Mouse (Mus musculus): Measurements from ENCODE around the gene Gps1.
"Not testable (repeated sequence)": the region's sequence is repeated elsewhere in the genome, so short reads cannot be mapped to it uniquely, and the experiment has no call there.

The Gps1 gene

DNA sequence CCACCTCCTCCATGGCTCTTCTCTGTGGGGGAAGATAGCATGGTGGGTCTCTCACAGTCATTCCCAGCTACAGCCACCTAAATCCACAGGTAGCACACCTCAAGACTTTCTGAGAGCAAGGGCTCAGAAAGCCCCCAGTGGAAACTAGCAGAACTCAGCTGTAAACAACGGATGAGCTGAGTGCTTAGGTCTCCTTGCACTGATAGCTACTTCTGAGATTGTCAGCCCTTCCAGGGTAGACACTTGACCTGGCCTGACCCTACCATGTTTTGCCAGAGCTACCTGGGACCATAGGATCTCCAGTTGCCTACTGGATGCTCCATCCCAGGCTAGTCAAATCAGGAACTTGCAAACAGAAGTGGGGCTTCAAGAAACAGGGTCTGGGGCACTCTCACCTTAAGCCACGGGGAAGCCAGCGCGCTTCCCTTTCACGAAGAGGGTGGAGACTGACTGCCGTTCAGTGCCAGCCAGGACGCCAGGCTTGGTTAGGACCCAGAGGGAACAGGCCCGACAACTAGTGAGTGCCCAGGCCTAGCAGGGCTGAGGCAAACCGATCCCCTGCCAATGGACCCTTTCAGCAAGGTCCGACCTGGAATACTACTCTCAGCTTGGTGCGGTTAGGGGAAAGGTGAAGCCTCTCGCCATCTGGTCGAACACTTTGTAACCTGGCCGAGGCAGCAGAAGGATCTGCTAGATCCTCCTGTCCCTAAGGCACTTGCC, 38.9 kb downstream of the Gps1 start:
- DNase-seq, result peak; percentile 58 to 68

DNA sequence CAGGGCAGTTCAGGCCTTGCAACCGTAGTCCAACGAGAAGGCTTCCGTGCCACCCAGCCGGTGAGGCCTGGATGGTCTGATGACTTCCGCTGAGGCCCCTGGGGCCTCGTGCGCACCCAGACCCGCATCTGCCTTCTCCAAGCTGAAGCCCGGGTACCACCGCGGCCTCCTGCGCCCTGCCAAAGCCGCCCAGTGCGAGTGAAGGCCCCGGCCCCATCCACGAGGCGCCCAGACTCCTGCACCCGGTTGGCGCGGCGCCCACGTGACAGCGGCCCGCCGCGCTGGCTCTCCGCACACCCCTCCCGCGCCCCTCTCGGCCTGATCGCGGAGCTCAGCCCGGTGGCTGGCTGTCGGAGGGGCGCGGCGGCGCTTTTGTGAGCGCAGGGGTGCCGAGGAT, 39.5 kb downstream of the Gps1 start:
- DNase-seq, result peak; percentile 85 to 86

DNA sequence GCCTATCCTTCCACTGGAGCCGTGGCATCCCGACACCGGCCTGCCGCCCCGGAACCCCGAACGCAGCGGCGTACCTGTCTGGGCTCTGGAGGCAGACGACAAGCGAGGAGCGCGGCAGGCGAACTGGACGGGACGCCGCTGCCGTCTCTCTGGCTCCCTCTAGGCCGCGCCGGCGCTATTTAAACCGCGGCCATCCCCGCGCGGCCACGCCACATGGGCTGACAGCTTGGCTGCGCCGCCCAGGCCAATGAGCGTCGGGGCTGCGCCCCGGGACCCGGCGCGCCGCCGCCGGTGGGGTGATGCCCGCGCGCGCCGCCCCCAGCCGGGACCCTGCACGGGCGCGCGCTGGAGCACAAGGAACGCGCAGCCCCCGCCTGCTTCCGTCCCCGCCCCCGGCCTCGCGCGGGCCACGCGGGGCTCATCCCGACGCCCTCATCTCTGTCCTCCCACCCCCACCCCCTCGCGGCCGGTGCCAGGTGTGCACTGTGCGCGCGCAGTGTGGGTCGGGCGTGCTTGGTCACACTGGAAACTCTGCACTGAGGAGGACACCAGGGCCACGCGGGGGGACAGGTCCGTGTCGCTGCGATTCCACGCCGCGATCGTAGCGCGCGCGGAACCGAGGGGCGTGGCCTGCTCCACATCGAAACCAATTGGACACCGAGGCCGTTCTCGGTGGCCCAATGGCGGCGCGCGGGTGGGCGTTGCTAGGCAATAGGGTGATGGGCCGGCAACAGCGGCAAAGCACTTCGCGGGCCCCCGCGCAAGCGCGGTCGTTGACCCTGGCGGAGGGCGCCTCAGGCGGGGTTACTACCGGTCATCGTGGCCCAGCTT, 40.1 kb downstream of the Gps1 start, which contains the start of gene Fasn:
TSS of gene Fasn (minus strand) at position 592 of the 831 bp plus-strand sequence.
- DNase-seq, result peak; percentile 99 to 100

DNA sequence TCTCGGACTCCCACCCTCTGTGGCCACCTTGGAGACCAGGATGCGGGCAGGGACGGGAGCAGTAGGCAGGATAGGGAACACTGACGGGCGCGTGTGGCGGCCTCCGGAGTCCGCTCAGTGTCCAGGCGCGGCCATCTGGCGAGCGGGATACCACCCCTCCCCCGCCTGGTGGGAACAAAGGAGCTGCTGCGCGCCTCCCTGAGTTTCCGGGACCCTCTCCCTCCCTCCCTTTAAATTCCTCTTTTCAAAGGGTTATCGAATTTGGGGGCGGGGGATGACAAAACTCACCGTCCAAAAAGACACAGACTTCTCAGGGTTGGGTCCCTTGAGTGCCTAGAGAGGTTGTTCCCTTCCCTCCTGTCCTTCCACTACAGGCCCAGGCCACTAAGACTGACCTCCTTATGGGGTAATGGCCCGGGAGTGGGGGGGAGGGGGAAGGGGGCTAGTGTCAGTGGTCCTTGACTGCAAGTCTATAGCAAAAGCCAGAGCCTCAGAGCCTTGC, 40.8 kb downstream of the Gps1 start:
- peak in 1 of 2 experiments; percentile 75 for DNase-seq

DNA sequence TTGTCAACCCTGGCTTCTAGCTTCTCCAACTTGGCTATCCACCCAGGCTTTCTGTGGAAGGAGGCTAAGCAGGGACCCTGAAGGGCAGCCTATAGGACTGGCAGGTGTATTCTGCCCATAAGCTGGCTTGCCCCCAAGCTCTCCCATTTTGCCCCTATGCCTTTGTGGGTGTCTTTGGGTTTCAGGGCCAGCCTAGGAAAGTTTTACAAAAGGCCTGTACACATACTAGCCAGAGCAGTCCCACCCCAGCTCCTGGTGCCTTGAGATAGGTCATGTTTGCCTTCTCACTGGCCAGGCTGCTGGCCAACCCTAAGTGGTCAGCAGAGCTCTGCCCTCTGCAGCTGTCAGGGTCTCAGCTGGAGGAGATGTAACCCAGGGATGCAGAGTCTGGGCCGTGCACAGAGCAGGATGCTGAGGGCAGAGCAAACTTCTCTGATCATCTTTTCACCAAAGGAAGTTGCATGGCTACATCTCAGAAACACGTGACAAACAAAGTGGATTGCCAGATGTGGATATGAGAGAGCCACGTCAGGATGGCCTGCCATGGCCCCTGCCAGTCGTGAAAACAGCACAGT, 41.3 kb downstream of the Gps1 start:
- DNase-seq, result peak in 1 of 2 experiments; percentile 62

DNA sequence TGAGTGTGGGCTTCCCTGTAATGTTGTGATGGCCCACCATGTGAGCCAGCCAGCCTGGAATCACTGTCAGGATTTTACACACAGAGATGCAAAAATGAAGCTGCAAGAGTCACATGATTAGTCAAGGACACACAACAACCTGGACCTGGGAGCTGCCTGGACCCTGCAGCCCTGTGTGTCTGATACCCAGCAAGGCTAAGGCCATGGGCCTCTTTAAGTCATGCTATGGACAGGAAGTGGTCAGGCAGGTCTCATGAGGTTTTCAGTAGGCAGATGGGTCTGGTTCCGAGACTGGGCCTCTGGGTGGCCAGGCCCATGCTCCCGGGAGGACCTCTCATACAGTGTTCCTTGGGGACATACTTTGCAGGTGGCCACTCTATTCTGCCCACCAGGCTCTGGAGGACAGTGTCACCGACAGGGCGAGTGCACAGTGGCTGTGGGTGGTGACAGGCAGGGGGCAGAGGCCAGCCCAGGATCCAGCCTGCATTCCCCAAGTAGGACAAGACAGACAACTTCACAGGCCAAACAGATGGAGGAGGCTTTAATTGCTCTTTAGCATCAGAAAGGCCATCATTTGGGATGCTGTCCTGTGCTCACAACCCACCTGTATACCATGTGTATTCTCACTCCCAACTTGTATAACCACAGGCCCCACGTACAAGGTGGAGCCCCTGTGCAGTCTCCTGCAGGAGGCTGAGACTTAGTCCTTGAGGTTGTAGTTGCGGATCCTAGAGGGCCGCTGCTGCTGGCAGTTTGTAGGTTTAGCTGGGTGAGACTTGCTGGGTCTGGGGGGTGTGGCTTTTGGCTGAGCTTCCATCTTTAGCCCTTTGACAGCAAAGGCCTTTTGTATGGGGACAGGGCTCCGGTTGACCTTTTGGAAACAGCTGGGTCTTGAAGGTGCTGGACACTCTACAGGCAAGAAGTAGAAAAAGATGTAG, 42.2 kb downstream of the Gps1 start:
- peak in 1 of 2 experiments; percentile 14 for DNase-seq

DNA sequence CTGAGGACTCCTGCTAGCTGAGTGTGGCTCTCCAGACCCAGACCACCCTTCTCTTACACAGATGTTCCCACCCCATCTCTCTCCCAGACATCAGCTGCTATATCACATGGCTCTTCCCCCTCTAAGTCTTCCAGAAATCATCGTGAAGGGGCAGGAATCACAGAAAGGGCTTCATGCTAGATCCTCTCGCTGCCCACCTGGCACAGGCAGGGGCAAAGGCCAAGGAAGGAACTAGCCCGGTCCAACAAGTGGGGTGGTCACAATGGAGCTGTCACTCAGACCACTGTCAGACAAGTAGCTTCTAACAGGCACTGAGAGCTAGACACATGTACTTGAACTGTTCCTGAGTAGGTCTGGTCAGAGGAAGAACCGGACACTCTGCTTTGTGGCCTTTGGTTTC, 44.3 kb downstream of the Gps1 start:
- no peak for DNase-seq

DNA sequence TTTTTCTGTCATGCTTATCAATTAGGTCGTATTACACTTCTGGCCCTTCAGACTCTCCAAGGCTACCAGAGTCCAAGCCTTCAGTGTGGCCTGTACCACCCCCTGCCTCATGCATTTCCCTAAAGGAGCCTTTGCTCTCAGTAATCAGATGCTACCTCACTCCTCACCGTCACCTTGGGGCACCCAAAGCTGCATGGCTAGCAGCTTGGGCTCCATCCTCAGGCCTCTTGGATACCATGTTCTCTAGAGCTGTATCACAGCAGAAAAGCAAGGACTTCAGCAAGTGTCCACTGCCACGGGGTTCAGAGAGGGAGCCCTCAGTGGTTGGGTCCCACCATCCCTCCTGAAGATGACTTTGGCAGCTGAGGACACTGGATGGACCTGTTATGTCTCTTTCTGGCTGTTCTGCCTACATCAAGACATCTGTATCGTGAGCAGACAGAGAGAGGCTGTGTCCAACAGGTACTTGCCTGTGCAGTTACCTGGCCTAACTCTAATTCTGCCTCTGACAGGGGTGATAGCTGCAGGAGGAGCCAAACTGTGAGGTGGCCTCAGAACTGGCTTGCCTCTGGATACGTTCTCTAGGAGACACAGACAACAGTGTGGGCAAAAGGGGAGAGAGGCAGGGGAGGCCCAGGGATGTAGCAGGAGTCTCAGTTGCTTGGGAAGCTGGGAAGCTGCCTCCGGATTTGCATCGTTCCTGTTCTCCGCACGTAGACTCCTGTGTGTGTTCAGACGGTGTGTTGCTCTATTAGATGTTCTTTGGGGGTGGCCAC, 45.9 kb downstream of the Gps1 start:
- DNase-seq, result no peak

DNA sequence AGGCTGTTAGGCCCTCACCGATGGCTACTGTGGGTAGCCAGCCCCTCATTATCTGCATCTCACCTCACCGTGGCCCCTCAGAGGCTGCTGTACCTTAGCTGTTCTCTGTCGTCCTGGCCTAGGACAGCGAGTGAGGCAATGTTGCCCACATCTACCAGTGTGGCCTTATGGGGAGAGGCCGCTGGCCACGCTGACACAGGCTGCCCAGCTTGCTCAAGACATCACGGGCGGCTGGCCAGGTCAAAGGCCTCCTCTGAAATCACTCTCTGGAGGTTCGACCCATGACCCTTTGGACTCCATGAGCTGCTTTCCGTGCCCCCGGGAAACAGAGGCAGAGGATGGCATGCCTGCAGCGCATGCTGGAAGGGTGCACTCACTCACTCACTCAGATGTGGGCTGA, 46.6 kb downstream of the Gps1 start:
- DNase-seq, result peak in 1 of 2 experiments; percentile 8

DNA sequence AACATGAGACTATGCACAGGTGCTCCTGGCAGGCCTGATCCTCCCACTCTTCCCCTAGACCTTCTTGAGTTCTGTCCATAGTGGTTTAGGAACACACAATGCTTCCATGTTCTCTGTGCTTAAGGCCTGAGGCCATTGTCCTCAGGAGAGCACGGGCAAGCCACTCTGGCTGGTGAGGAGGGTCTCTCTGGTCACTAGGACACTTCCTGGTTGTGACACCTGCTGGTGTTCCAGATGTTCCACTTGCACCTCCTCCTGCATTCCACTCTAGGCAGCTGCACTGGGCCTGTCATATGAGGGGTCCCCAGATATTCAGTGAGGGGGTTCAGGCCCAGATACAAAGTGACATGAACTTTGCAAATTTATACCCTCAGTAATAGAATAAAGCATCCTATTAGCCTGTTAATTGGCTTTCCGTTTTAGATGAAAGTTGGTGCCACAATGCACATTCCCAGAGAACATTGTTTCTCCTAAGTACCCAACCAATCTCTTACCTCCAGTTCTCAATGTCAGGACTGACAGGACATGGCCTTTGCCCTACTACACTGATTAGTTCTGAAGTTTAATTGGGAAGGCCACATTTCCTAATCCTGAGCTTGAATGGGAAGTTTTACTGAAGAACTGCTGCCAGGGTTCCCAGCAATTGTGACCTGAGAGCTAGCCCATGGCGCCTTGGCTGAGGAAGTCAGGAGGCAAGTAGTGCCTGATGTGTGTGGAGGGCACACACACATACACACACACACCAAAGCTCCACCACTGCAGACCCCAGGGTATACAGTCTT, 47.8 kb downstream of the Gps1 start:
- no peak for DNase-seq

DNA sequence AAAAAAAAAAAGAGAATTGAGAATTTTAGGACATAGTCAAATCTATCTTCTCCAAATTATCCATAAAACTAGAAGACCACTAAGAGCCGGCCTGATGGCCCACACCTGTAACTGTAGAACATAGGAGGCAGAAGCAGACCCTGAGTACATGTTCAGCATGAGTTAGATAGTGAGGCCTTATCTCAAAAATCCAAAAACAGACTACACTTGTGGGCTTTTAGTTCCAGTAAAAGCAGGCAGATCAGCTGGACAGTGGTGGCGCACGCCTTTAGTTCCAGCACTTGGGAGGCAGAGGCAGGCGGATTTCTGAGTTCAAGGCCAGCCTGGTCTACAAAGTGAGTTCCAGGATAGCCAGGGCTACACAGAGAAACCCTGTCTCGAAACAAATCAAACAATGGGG, 48.9 kb downstream of the Gps1 start:
- DNase-seq, result not testable (repeated sequence)

DNA sequence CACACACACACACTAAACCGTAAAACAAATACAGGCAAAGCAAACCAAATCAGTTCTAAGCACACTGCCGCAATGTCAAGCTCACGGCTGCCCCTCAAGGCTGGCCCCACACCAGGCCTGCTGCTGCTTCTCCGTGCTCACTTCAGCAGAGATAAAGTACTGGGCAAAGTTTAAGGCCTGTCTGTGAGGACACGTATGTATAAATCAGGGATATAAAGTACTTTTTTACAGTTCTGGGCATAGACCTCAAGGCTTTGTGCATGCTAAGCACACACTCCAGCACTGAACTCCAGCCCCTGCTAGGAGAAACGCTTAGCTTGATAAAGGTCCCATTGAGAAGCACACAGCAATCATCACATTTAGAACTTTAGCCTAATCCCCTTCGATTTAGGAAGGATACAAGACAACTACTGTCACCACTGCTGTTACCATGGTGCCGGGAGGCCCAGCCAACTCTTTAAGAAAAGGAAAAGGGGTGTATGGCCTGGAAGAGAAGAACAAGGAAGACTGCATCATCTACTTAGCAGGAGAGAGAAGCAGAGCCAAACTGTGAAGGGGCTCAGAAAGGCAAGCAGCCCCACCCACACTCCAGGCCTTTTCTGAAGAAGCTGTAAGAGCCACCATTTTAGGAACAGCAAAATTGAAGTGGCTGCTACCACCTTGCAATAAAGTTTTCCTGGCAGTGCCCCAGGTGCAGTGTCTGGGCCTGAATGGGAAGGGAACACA, 49.6 kb downstream of the Gps1 start:
- DNase-seq, result no peak

Data from cerebellum, postnatal 10 days (tissue).